Mouse (Mus musculus): ENCODE results near the gene Cabin1. TPM values are rescaled to one million over a fixed set of nuclear protein-coding genes. Genes with fewer than 3 reads are reported as not detected.

Gene Cabin1
- polyA plus RNA-seq, 2 experiments = 11.2 to 13.7 TPM

- Histone ChIP-seq H3K9ac (replicated peaks) (no peak overlapping the region), H3K4me1 (replicated peaks; ENCODE audit: control insufficient read depth in 2 of 2, insufficient read depth in 2 of 2, low read length in 1 of 2) (no peaks in the 10 kb centered on the region), H3K36me3 (replicated peaks; ENCODE audit: control insufficient read depth, insufficient read depth, low read depth) (no peaks in the 10 kb centered on the region), H3K27ac (no peak overlapping the region), H3K4me2 (ENCODE audit: low read depth) (no peak overlapping the region), H3K27me3 (ENCODE audit: control insufficient read depth, insufficient read depth, low read length) (no peaks in the 10 kb centered on the region), H3K4me3 (ENCODE audit: insufficient read depth in 1 of 2, low read depth in 2 of 2, low read length in 2 of 2) (no peak overlapping the region), H3K9me3 (ENCODE audit: control insufficient read depth, low read length) (no peaks in the 10 kb centered on the region)
- WGBS (ENCODE audit: insufficient replicate concordance) = 72% methylated on average over 3 of the region's 3 CpGs
- TF ChIP-seq EP300 (IDR thresholded peaks at IDR 0.05; ENCODE audit: low read depth) = no peak
- TF ChIP-seq CTCF (IDR thresholded peaks at IDR 0.05; ENCODE audit: low read depth) = no peak
- ATAC-seq (ENCODE audit: insufficient read depth) (no peak), DNase-seq (ENCODE audit: low read depth in 3 of 3, low spot score in 3 of 3) (no peak)
Measured at GRCm38 (mm10) chr10:75627490-75627889, 136.7 kb downstream of the Cabin1 start.

- no peak overlapping the region for H3K9ac ChIP-seq (replicated peaks)
- H3K4me3 ChIP-seq (ENCODE audit: insufficient read depth in 1 of 2, low read depth in 2 of 2, low read length in 2 of 2) = no peak overlapping the region
- DNase-seq (ENCODE audit: low read depth in 3 of 3, low spot score in 3 of 3) = no peak
- no peaks in the 10 kb centered on the region for H3K27me3 ChIP-seq (ENCODE audit: control insufficient read depth, insufficient read depth, low read length)
- H3K4me2 ChIP-seq (ENCODE audit: low read depth) = no peak overlapping the region
- 36% methylated on average over 3 of the region's 3 CpGs for WGBS (ENCODE audit: insufficient replicate concordance)
- TF ChIP-seq EP300 (IDR thresholded peaks at IDR 0.05; ENCODE audit: low read depth) (no peak), CTCF (IDR thresholded peaks at IDR 0.05; ENCODE audit: low read depth) (no peak)
- H3K9me3 ChIP-seq (ENCODE audit: control insufficient read depth, low read length) = no peaks in the 10 kb centered on the region
- no peak overlapping the region for H3K27ac ChIP-seq
- no peak for ATAC-seq (ENCODE audit: insufficient read depth)
- no peaks in the 10 kb centered on the region for H3K4me1 ChIP-seq (replicated peaks; ENCODE audit: control insufficient read depth in 2 of 2, insufficient read depth in 2 of 2, low read length in 1 of 2)
- H3K36me3 ChIP-seq (replicated peaks; ENCODE audit: control insufficient read depth, insufficient read depth, low read depth) = no peaks in the 10 kb centered on the region
Measured at GRCm38 (mm10) chr10:75626991-75627390, 137.2 kb downstream of the Cabin1 start.

- Histone ChIP-seq H3K4me2 (ENCODE audit: low read depth) (no peak overlapping the region), H3K27ac (no peak overlapping the region), H3K9ac (replicated peaks) (no peak overlapping the region), H3K4me3 (ENCODE audit: insufficient read depth in 1 of 2, low read depth in 2 of 2, low read length in 2 of 2) (no peak overlapping the region), H3K4me1 (replicated peaks; ENCODE audit: control insufficient read depth in 2 of 2, insufficient read depth in 2 of 2, low read length in 1 of 2) (no peaks in the 10 kb centered on the region), H3K36me3 (replicated peaks; ENCODE audit: control insufficient read depth, insufficient read depth, low read depth) (no peaks in the 10 kb centered on the region), H3K9me3 (ENCODE audit: control insufficient read depth, low read length) (no peaks in the 10 kb centered on the region), H3K27me3 (ENCODE audit: control insufficient read depth, insufficient read depth, low read length) (no peaks in the 10 kb centered on the region)
- DNase-seq (ENCODE audit: low read depth in 3 of 3, low spot score in 3 of 3) = no peak
- TF ChIP-seq EP300 (IDR thresholded peaks at IDR 0.05; ENCODE audit: low read depth) (no peak), CTCF (IDR thresholded peaks at IDR 0.05; ENCODE audit: low read depth) (no peak)
- ATAC-seq (ENCODE audit: insufficient read depth) = no peak
- WGBS (ENCODE audit: insufficient replicate concordance) = 44% methylated on average over 6 of the region's 6 CpGs
Measured at GRCm38 (mm10) chr10:75625920-75626319, 138.2 kb downstream of the Cabin1 start.

- H3K4me2 ChIP-seq (ENCODE audit: low read depth) = no peak overlapping the region
- H3K27ac ChIP-seq = no peak overlapping the region
- 32% methylated on average over 3 of the region's 3 CpGs for WGBS (ENCODE audit: insufficient replicate concordance)
- H3K4me3 ChIP-seq (ENCODE audit: insufficient read depth in 1 of 2, low read depth in 2 of 2, low read length in 2 of 2) = no peak overlapping the region
- no peak overlapping the region for H3K9ac ChIP-seq (replicated peaks)
- no peaks in the 10 kb centered on the region for H3K27me3 ChIP-seq (ENCODE audit: control insufficient read depth, insufficient read depth, low read length)
- DNase-seq (ENCODE audit: low read depth in 3 of 3, low spot score in 3 of 3) = no peak
- TF ChIP-seq CTCF (IDR thresholded peaks at IDR 0.05; ENCODE audit: low read depth) = peak; percentile 47
- TF ChIP-seq EP300 (IDR thresholded peaks at IDR 0.05; ENCODE audit: low read depth) = no peak
- H3K36me3 ChIP-seq (replicated peaks; ENCODE audit: control insufficient read depth, insufficient read depth, low read depth) = no peaks in the 10 kb centered on the region
- no peak for ATAC-seq (ENCODE audit: insufficient read depth)
- no peaks in the 10 kb centered on the region for H3K4me1 ChIP-seq (replicated peaks; ENCODE audit: control insufficient read depth in 2 of 2, insufficient read depth in 2 of 2, low read length in 1 of 2)
- no peaks in the 10 kb centered on the region for H3K9me3 ChIP-seq (ENCODE audit: control insufficient read depth, low read length)
Measured at GRCm38 (mm10) chr10:75620818-75621217, 143.3 kb downstream of the Cabin1 start.

GRCm38 (mm10) chr10:75616044-75616443 is 148.1 kb downstream of the Cabin1 start:
- no peak overlapping the region for H3K9ac ChIP-seq (replicated peaks)
- TF ChIP-seq CTCF (IDR thresholded peaks at IDR 0.05; ENCODE audit: low read depth) = no peak
- TF ChIP-seq EP300 (IDR thresholded peaks at IDR 0.05; ENCODE audit: low read depth) = no peak
- H3K4me1 ChIP-seq (replicated peaks; ENCODE audit: control insufficient read depth in 2 of 2, insufficient read depth in 2 of 2, low read length in 1 of 2) = no peaks in the 10 kb centered on the region
- H3K36me3 ChIP-seq (replicated peaks; ENCODE audit: control insufficient read depth, insufficient read depth, low read depth) = no peaks in the 10 kb centered on the region
- DNase-seq (ENCODE audit: low read depth in 3 of 3, low spot score in 3 of 3) (no peak), ATAC-seq (ENCODE audit: insufficient read depth) (no peak)
- no peaks in the 10 kb centered on the region for H3K9me3 ChIP-seq (ENCODE audit: control insufficient read depth, low read length)
- WGBS (ENCODE audit: insufficient replicate concordance) = 38% methylated on average over 4 of the region's 4 CpGs
- H3K4me2 ChIP-seq (ENCODE audit: low read depth) = no peak overlapping the region
- H3K4me3 ChIP-seq (ENCODE audit: insufficient read depth in 1 of 2, low read depth in 2 of 2, low read length in 2 of 2) = no peak overlapping the region
- H3K27ac ChIP-seq = no peak overlapping the region
- H3K27me3 ChIP-seq (ENCODE audit: control insufficient read depth, insufficient read depth, low read length) = no peaks in the 10 kb centered on the region
